Mouse (Mus musculus): ENCODE results near the gene Shisa3. TPM values are rescaled to one million over a fixed set of nuclear protein-coding genes. Genes with fewer than 3 reads are reported as not detected.

Shisa3 gene
- polyA plus RNA-seq, 1 experiment from 2014 or later, result 19.5 TPM

GRCm38 (mm10) chr5:67595629-67596028, 12.1 kb upstream of the Shisa3 start:
- ATAC-seq, result no peak

GRCm38 (mm10) chr5:67599935-67600334, 7.7 kb upstream of the Shisa3 start:
- no peak for ATAC-seq
- WGBS, result 79% methylated on average over 9 of the region's 9 CpGs
- no peaks in the 10 kb centered on the region for H3K4me1 ChIP-seq (ENCODE audit: control insufficient read depth, insufficient read depth, low read length)
- no peaks in the 10 kb centered on the region for H3K36me3 ChIP-seq (ENCODE audit: control insufficient read depth, insufficient read depth, low read length)
- H3K27me3 ChIP-seq (ENCODE audit: control insufficient read depth, insufficient read depth, low read depth, low read length), result peaks cover 30% of the 10 kb centered on the region
- H3K9me3 ChIP-seq (replicated peaks; ENCODE audit: control insufficient read depth, low read length, poor library complexity, severe bottlenecking), result no peaks in the 10 kb centered on the region
- H3K27ac ChIP-seq (ENCODE audit: low read length), result no peak overlapping the region
- no peak overlapping the region for H3K4me2 ChIP-seq (ENCODE audit: low read length)
- no peak overlapping the region for H3K4me3 ChIP-seq (ENCODE audit: low read depth, low read length)
- no peak overlapping the region for H3K9ac ChIP-seq (ENCODE audit: low read depth, low read length)

More at GRCm38 (mm10) chr5:67595629-67596028, 12.1 kb upstream of the Shisa3 start:
- WGBS, result 84% methylated on average over 7 of the region's 7 CpGs
- Histone ChIP-seq H3K4me2 (ENCODE audit: low read length) (no peak overlapping the region), H3K9me3 (replicated peaks; ENCODE audit: control insufficient read depth, low read length, poor library complexity, severe bottlenecking) (no peaks in the 10 kb centered on the region), H3K4me1 (ENCODE audit: control insufficient read depth, insufficient read depth, low read length) (no peaks in the 10 kb centered on the region), H3K27me3 (ENCODE audit: control insufficient read depth, insufficient read depth, low read depth, low read length) (peaks cover 4% of the 10 kb centered on the region), H3K36me3 (ENCODE audit: control insufficient read depth, insufficient read depth, low read length) (no peaks in the 10 kb centered on the region), H3K27ac (ENCODE audit: low read length) (no peak overlapping the region), H3K9ac (ENCODE audit: low read depth, low read length) (no peak overlapping the region), H3K4me3 (ENCODE audit: low read depth, low read length) (no peak overlapping the region)

GRCm38 (mm10) chr5:67605951-67606350, 1.7 kb upstream of the Shisa3 start:
- H3K4me3 ChIP-seq (ENCODE audit: low read depth, low read length), result no peak overlapping the region
- H3K36me3 ChIP-seq (ENCODE audit: control insufficient read depth, insufficient read depth, low read length), result no peaks in the 10 kb centered on the region
- no peak for ATAC-seq
- H3K4me2 ChIP-seq (ENCODE audit: low read length), result no peak overlapping the region
- H3K4me1 ChIP-seq (ENCODE audit: control insufficient read depth, insufficient read depth, low read length), result peaks cover 15% of the 10 kb centered on the region; the same call in 1 of the 2 replicates
- no peak overlapping the region for H3K9ac ChIP-seq (ENCODE audit: low read depth, low read length)
- no peaks in the 10 kb centered on the region for H3K9me3 ChIP-seq (replicated peaks; ENCODE audit: control insufficient read depth, low read length, poor library complexity, severe bottlenecking)
- H3K27me3 ChIP-seq (ENCODE audit: control insufficient read depth, insufficient read depth, low read depth, low read length), result peaks cover 51% of the 10 kb centered on the region
- WGBS, result 47% methylated on average over 5 of the region's 5 CpGs
- H3K27ac ChIP-seq (ENCODE audit: low read length), result no peak overlapping the region

GRCm38 (mm10) chr5:67606916-67607803, 522 bp upstream of the Shisa3 start:
- H3K9ac ChIP-seq (ENCODE audit: low read depth, low read length), result no peak overlapping the region
- H3K4me1 ChIP-seq (ENCODE audit: control insufficient read depth, insufficient read depth, low read length), result peaks cover 15% of the 10 kb centered on the region; the same call in 1 of the 2 replicates
- under 1% methylated on average over 66 of the region's 66 CpGs for WGBS
- no peaks in the 10 kb centered on the region for H3K36me3 ChIP-seq (ENCODE audit: control insufficient read depth, insufficient read depth, low read length)
- ATAC-seq, result no peak; the same call in 1 of the 2 replicates
- no peak overlapping the region for H3K27ac ChIP-seq (ENCODE audit: low read length)
- peaks cover 54% of the 10 kb centered on the region for H3K27me3 ChIP-seq (ENCODE audit: control insufficient read depth, insufficient read depth, low read depth, low read length)
- H3K4me3 ChIP-seq (ENCODE audit: low read depth, low read length), result peak overlapping the region; percentile 45
- H3K9me3 ChIP-seq (replicated peaks; ENCODE audit: control insufficient read depth, low read length, poor library complexity, severe bottlenecking), result no peaks in the 10 kb centered on the region
- peak overlapping the region; percentile 76 for H3K4me2 ChIP-seq (ENCODE audit: low read length)

- H3K9ac ChIP-seq (ENCODE audit: low read depth, low read length), result peak overlapping the region; percentile 54
- peaks cover 15% of the 10 kb centered on the region; the same call in 1 of the 2 replicates for H3K4me1 ChIP-seq (ENCODE audit: control insufficient read depth, insufficient read depth, low read length)
- no peak overlapping the region for H3K27ac ChIP-seq (ENCODE audit: low read length)
- 0 out of 2 replicates have a peak, but pooled peaks have one; percentile 23 for ATAC-seq
- no peaks in the 10 kb centered on the region for H3K36me3 ChIP-seq (ENCODE audit: control insufficient read depth, insufficient read depth, low read length)
- H3K4me2 ChIP-seq (ENCODE audit: low read length), result peak overlapping the region; percentile 76
- WGBS, result 3% methylated on average over 31 of the region's 31 CpGs
- peak overlapping the region; percentile 45 for H3K4me3 ChIP-seq (ENCODE audit: low read depth, low read length)
- H3K9me3 ChIP-seq (replicated peaks; ENCODE audit: control insufficient read depth, low read length, poor library complexity, severe bottlenecking), result no peaks in the 10 kb centered on the region
- H3K27me3 ChIP-seq (ENCODE audit: control insufficient read depth, insufficient read depth, low read depth, low read length), result peaks cover 46% of the 10 kb centered on the region
Measured at GRCm38 (mm10) chr5:67608674-67609519, 1.2 kb downstream of the Shisa3 start.

- Histone ChIP-seq H3K4me2 (ENCODE audit: low read length) (no peak overlapping the region), H3K9me3 (replicated peaks; ENCODE audit: control insufficient read depth, low read length, poor library complexity, severe bottlenecking) (no peaks in the 10 kb centered on the region), H3K4me1 (ENCODE audit: control insufficient read depth, insufficient read depth, low read length) (peaks cover 15% of the 10 kb centered on the region; the same call in 1 of the 2 replicates), H3K27ac (ENCODE audit: low read length) (no peak overlapping the region), H3K9ac (ENCODE audit: low read depth, low read length) (no peak overlapping the region), H3K27me3 (ENCODE audit: control insufficient read depth, insufficient read depth, low read depth, low read length) (peaks cover 49% of the 10 kb centered on the region), H3K36me3 (ENCODE audit: control insufficient read depth, insufficient read depth, low read length) (no peaks in the 10 kb centered on the region), H3K4me3 (ENCODE audit: low read depth, low read length) (no peak overlapping the region)
- WGBS, result 13% methylated on average over 2 of the region's 2 CpGs
- ATAC-seq, result no peak
Measured at GRCm38 (mm10) chr5:67609520-67609837, 1.8 kb downstream of the Shisa3 start.

GRCm38 (mm10) chr5:67621230-67621629, 13.5 kb downstream of the Shisa3 start:
- H3K9me3 ChIP-seq (replicated peaks; ENCODE audit: control insufficient read depth, low read length, poor library complexity, severe bottlenecking), result no peaks in the 10 kb centered on the region
- no peak overlapping the region for H3K4me3 ChIP-seq (ENCODE audit: low read depth, low read length)
- no peak for ATAC-seq
- no peak overlapping the region for H3K9ac ChIP-seq (ENCODE audit: low read depth, low read length)
- H3K27ac ChIP-seq (ENCODE audit: low read length), result no peak overlapping the region
- H3K4me1 ChIP-seq (ENCODE audit: control insufficient read depth, insufficient read depth, low read length), result no peaks in the 10 kb centered on the region
- peaks cover 14% of the 10 kb centered on the region for H3K36me3 ChIP-seq (ENCODE audit: control insufficient read depth, insufficient read depth, low read length)
- 73% methylated on average over 12 of the region's 12 CpGs for WGBS
- no peak overlapping the region for H3K4me2 ChIP-seq (ENCODE audit: low read length)
- H3K27me3 ChIP-seq (ENCODE audit: control insufficient read depth, insufficient read depth, low read depth, low read length), result peaks cover 2% of the 10 kb centered on the region

- H3K4me3 ChIP-seq (ENCODE audit: low read depth, low read length), result no peak overlapping the region
- no peaks in the 10 kb centered on the region for H3K36me3 ChIP-seq (ENCODE audit: control insufficient read depth, insufficient read depth, low read length)
- H3K27me3 ChIP-seq (ENCODE audit: control insufficient read depth, insufficient read depth, low read depth, low read length), result peaks cover 14% of the 10 kb centered on the region; the same call in 1 of the 2 replicates
- H3K9me3 ChIP-seq (replicated peaks; ENCODE audit: control insufficient read depth, low read length, poor library complexity, severe bottlenecking), result no peaks in the 10 kb centered on the region
- no peak for ATAC-seq
- H3K9ac ChIP-seq (ENCODE audit: low read depth, low read length), result no peak overlapping the region
- H3K4me1 ChIP-seq (ENCODE audit: control insufficient read depth, insufficient read depth, low read length), result peaks cover 4% of the 10 kb centered on the region
- WGBS, result 70% methylated on average over 9 of the region's 9 CpGs
- no peak overlapping the region for H3K27ac ChIP-seq (ENCODE audit: low read length)
- H3K4me2 ChIP-seq (ENCODE audit: low read length), result no peak overlapping the region
Measured at GRCm38 (mm10) chr5:67628180-67628940, 20.7 kb downstream of the Shisa3 start.
